Mouse (Mus musculus): ENCODE results near the gene Aldh1a2.

GRCm38 (mm10) chr9:71179964-71180700 is 35.5 kb upstream of the Aldh1a2 start:
- no peak for TF ChIP-seq HCFC1 (IDR thresholded peaks at IDR 0.05; ENCODE audit: borderline replicate concordance, insufficient read depth, low read length)
- no peak for TF ChIP-seq ZC3H11A (IDR thresholded peaks at IDR 0.05; ENCODE audit: borderline replicate concordance, low read depth, low read length)
